Mouse (Mus musculus): Measurements from ENCODE around the gene Ccdc8. TPM values are rescaled to one million over a fixed set of nuclear protein-coding genes. Genes with fewer than 3 reads are reported as not detected.

The Ccdc8 gene
- total and polyA plus RNA-seq, 3 experiments: 0.11 TPM; not detected in 2

DNA sequence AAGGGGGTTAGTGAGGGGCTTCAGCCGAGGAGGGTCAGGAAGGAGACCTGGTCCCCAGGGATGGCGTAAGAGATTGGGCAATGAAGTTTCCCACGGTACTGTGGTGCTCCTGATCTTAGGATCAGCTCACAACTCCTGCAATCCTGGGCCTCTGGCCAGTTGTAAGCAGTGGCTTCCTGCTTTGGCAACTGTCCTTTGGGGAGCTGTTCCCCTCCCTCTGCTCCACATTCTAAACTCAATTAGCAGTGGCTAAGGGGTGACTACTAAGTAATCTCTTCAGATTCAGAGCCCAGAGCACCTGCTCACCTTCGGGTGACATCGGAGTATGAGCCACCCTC lies 17.5 kb downstream of the Ccdc8 start:
- Histone ChIP-seq H3K79me2 (ENCODE audit: control insufficient read depth, insufficient read depth, low read length, poor library complexity) (no peaks in the 10 kb centered on the region), H3K9me3 (replicated peaks; ENCODE audit: insufficient read depth, low read length) (no peaks in the 10 kb centered on the region), H3K27ac (ENCODE audit: control insufficient read depth, low read depth, low read length) (no peak overlapping the region), H3K27me3 (ENCODE audit: control insufficient read depth in 1 of 2, insufficient read depth in 2 of 2, low read length in 2 of 2) (no peaks in the 10 kb centered on the region), H3K36me3 (ENCODE audit: control insufficient read depth in 1 of 2, insufficient read depth in 2 of 2, low read length in 2 of 2) (peaks cover 0 to 17% of the 10 kb centered on the region in 2 experiments; a peak in 2 of 4 replicates), H3K4me3 (ENCODE audit: control insufficient read depth in 1 of 2, insufficient read depth in 1 of 2, low read depth in 2 of 2, low read length in 2 of 2) (no peak overlapping the region), H3K9ac (ENCODE audit: control insufficient read depth, low read depth, low read length, poor library complexity, severe bottlenecking) (no peak overlapping the region), H3K4me1 (ENCODE audit: control insufficient read depth in 1 of 2, insufficient read depth in 2 of 2, low read length in 2 of 2) (no peaks in the 10 kb centered on the region)
- TF ChIP-seq TAL1 (IDR thresholded peaks at IDR 0.05; ENCODE audit: low read length): no peak
- TF ChIP-seq USF2 (IDR thresholded peaks at IDR 0.05; ENCODE audit: borderline replicate concordance in 1 of 2, insufficient read depth in 1 of 2, low read depth in 1 of 2, low read length in 2 of 2): no peak
- TF ChIP-seq RAD21 (IDR thresholded peaks at IDR 0.05; ENCODE audit: low read depth, low read length): no peak
- DNase-seq (ENCODE audit: low read depth, low spot score): no peak

DNA sequence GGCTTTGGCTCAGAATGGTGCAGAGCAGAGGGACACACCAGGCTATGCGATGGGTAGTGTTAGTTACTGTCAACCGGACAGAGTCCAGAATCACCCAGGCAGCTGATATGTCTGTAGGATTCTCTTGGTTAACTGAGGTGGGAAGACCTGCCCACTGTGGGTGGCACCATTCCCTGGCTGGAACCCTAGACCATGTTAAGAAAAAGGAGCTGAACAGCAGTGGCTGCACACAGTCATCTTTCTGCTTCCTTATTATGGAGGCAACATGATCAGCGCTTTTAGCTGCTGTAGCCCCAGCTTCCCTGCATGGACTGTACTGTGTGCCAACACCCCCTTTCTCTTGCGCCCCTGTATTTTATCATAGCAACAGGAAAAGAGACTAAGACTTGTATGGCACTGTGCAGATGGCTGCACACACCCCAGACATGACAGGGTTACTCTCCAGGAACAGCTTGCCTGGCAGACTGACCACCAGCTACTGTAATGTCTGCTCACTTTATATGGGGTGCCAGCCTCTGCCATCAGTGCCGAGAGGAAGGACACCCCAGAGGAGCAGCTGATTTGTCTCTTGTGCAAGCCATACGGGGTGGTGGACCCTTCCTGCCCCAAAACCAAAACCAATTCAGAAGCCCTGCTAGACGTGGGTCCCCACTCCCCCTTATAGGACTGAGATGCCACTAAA lies 19.5 kb downstream of the Ccdc8 start:
- TF ChIP-seq UBTF (IDR thresholded peaks at IDR 0.05; ENCODE audit: borderline replicate concordance, insufficient read depth, low read depth, low read length) (no peak), TBP (IDR thresholded peaks at IDR 0.05; ENCODE audit: low read depth, low read length) (no peak)
- peaks cover 4 to 5% of the 10 kb centered on the region in 2 experiments; a peak in 3 of 4 replicates for H3K4me1 ChIP-seq (ENCODE audit: control insufficient read depth in 1 of 2, insufficient read depth in 2 of 2, low read length in 2 of 2)
- no peak overlapping the region for H3K4me3 ChIP-seq (ENCODE audit: control insufficient read depth in 1 of 2, insufficient read depth in 1 of 2, low read depth in 2 of 2, low read length in 2 of 2)
- H3K9ac ChIP-seq (ENCODE audit: control insufficient read depth, low read depth, low read length, poor library complexity, severe bottlenecking): no peak overlapping the region
- no peak overlapping the region for H3K27ac ChIP-seq (ENCODE audit: control insufficient read depth, low read depth, low read length)
- no peaks in the 10 kb centered on the region for H3K9me3 ChIP-seq (replicated peaks; ENCODE audit: insufficient read depth, low read length)
- no peak for DNase-seq (ENCODE audit: low read depth, low spot score)
- H3K27me3 ChIP-seq (ENCODE audit: control insufficient read depth in 1 of 2, insufficient read depth in 2 of 2, low read length in 2 of 2): no peaks in the 10 kb centered on the region
- peaks cover 7 to 27% of the 10 kb centered on the region in 2 experiments for H3K36me3 ChIP-seq (ENCODE audit: control insufficient read depth in 1 of 2, insufficient read depth in 2 of 2, low read length in 2 of 2)
- peaks cover 2% of the 10 kb centered on the region; the same call in 1 of the 2 replicates for H3K79me2 ChIP-seq (ENCODE audit: control insufficient read depth, insufficient read depth, low read length, poor library complexity)

DNA sequence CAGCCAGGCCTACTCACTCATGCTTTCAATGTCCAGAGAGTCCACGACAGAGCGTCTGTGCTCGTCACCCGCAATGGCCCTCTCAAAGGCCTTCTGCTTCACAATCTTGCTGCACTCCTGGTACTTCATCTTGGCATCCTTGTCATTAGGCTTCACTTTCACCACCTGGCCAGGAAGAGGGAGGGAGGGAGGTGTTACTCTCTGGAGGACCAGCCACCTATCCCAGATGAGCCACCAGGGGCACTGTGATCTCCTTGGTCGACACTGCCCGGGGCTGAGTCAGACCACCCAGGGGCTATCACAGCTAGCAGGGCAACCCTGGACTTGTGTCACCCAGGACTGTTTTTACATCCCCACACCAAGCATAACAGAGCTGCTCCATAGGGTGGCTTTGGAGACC lies 22.9 kb downstream of the Ccdc8 start:
- Histone ChIP-seq H3K9ac (ENCODE audit: control insufficient read depth, low read depth, low read length, poor library complexity, severe bottlenecking) (no peak overlapping the region), H3K4me1 (ENCODE audit: control insufficient read depth in 1 of 2, insufficient read depth in 2 of 2, low read length in 2 of 2) (peaks cover 11 to 16% of the 10 kb centered on the region in 2 experiments), H3K9me3 (replicated peaks; ENCODE audit: insufficient read depth, low read length) (no peaks in the 10 kb centered on the region), H3K27ac (ENCODE audit: control insufficient read depth, low read depth, low read length) (no peak overlapping the region), H3K4me3 (ENCODE audit: control insufficient read depth in 1 of 2, insufficient read depth in 1 of 2, low read depth in 2 of 2, low read length in 2 of 2) (no peak overlapping the region), H3K79me2 (ENCODE audit: control insufficient read depth, insufficient read depth, low read length, poor library complexity) (peaks cover 7% of the 10 kb centered on the region), H3K27me3 (ENCODE audit: control insufficient read depth in 1 of 2, insufficient read depth in 2 of 2, low read length in 2 of 2) (no peaks in the 10 kb centered on the region), H3K36me3 (ENCODE audit: control insufficient read depth in 1 of 2, insufficient read depth in 2 of 2, low read length in 2 of 2) (peaks cover 15 to 27% of the 10 kb centered on the region in 2 experiments)
- no peak for TF ChIP-seq EP300 (IDR thresholded peaks at IDR 0.05; ENCODE audit: low read depth in 1 of 2, low read length in 2 of 2)
- TF ChIP-seq UBTF (IDR thresholded peaks at IDR 0.05; ENCODE audit: borderline replicate concordance, insufficient read depth, low read depth, low read length): no peak
- TF ChIP-seq JUND (IDR thresholded peaks at IDR 0.05; ENCODE audit: low read depth, low read length): no peak
- no peak for TF ChIP-seq POLR2AphosphoS2 (IDR thresholded peaks at IDR 0.05; ENCODE audit: low read length)
- no peak for TF ChIP-seq MYC (IDR thresholded peaks at IDR 0.05; ENCODE audit: low read depth, low read length)
- no peak for TF ChIP-seq MAX (IDR thresholded peaks at IDR 0.05; ENCODE audit: low read length)
- TF ChIP-seq TBP (IDR thresholded peaks at IDR 0.05; ENCODE audit: low read depth, low read length): no peak
- TF ChIP-seq CTCF (IDR thresholded peaks at IDR 0.05 in 2 of 3, conservative IDR thresholded peaks at IDR 0.05 in 1 of 3; ENCODE audit: control insufficient read depth in 1 of 3, insufficient read depth in 1 of 3, low read depth in 2 of 3, low read length in 3 of 3, poor library complexity in 1 of 3, severe bottlenecking in 1 of 3): peak in 1 of 3 experiments; percentile 10; a peak in 1 of 6 replicates
- no peak for DNase-seq (ENCODE audit: low read depth, low spot score)
